Mouse (Mus musculus): ENCODE data around the gene S100a3.

Gene S100a3

DNA sequence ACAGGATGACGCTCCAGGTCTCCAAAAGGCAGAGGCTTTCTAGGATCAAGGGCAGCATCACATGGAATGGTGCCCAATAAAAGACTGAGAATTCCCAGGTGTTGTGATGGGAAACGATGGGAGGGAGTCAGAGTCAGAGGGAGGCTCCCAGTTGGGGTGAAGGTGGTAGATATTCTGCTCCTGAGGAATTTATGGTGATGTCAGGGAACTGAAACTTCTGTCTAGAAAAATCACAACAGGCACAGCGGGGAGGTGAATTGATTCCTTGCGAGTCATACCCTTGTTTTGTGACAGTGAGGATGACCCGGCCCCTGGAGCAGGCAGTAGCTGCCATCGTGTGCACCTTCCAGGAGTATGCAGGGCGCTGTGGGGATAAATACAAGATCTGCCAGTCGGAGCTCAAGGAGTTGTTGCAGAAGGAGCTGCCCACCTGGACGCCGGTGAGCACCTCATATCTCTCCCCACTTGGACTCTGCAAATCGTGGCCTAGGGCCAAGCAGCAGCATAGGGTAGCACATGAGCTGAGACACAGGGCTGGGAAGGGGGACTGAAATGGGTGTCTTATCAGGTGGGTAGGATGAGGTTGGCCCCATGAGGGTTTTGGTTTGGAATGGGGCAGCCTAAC, 41.2 kb downstream of the S100a3 start, which contains the start of gene Gm42674:
Gene Gm42674, plus strand, starts transcription at position 419 of the 625 bp plus-strand sequence.
- DNase-seq (ENCODE audit: low spot score in 2 of 2), result no peak

DNA sequence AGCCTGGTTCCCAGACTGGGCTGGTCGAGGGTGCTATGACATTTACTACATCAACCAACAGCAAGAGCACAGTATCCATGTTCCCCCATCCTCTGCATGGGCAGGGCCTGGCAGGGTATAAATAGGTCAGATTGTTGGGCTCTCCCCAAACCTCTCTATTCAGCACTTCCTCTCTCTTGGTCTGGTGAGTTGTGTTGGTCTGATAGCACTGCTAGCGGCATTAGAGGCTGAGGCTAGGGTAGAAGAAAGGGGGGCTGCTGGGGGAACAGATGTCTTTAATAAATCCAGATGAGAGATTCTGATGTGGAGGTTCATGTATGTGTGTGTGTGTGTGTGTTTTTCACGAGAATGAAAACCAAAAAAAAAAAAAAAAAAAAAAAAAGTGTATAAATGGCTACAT, 43.2 kb downstream of the S100a3 start, which contains the start of gene S100a4:
Gene S100a4, plus strand, starts transcription at position 149 of the 400 bp plus-strand sequence.
- no peak for DNase-seq (ENCODE audit: low spot score in 2 of 2)

DNA sequence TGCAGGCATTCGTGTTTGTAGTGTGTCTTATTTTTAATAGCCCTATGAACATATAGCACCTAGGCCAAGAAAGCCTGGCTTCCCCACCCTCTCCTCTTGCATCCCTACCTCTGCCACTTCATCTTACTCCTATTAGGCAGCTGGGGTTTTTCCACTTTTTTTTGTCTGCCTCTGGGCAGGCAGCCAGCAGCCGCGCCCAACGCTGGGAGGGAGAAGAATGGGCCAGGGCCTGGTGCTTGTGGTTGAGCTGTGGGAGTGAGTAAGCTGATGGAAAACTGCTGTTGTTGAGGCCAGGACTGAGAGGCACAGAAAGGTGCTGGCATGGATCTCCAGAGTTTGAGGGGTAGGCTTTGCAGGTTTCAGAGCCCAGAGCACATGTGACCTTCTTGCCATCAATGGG, 44.0 kb downstream of the S100a3 start:
- DNase-seq (ENCODE audit: low spot score in 2 of 2), result peak in 1 of 2 experiments; percentile 39

DNA sequence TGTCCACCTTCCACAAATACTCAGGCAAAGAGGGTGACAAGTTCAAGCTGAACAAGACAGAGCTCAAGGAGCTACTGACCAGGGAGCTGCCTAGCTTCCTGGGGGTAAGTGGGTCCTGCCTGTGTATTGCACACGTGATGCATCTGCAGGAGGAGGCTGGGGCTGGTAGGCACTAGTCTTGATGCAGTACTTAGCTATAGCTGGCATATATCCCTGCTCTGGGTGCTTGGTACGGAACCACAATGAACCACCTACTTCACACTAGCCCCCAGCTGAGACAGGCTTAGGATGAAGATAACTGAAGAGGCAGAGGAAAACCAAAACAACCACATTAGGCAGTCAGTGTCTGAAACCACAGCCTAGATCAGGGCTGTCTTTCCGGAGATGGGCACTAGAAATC, 44.7 kb downstream of the S100a3 start:
- no peak for DNase-seq (ENCODE audit: low spot score in 2 of 2)

DNA sequence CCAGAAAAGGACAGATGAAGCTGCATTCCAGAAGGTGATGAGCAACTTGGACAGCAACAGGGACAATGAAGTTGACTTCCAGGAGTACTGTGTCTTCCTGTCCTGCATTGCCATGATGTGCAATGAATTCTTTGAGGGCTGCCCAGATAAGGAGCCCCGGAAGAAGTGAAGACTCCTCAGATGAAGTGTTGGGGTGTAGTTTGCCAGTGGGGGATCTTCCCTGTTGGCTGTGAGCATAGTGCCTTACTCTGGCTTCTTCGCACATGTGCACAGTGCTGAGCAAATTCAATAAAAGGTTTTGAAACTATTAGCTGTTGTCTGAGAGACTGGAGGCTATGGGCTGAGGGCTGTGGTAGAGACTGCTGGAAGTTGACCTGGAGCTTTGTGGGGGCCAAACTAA, 45.4 kb downstream of the S100a3 start:
- DNase-seq (ENCODE audit: low spot score in 2 of 2), result no peak

DNA sequence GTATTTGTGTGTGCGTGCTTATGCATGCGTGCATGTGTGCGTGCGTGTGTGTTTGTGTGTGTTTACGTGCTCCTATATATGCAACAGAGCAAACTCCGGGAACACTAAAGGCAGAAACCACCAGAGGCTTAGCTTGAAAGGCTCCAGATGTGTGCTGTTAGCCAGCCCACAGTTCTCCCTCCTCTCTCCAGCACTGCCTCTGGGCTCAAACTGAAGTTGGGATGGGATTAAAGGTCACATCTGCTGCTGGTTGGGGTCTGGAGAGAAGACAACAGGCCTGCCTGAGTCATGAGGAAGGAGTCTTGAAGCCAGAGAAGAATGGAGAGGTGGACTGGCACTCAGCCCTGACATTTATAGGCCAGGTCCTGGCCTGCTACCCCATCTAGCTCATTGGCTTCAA, 45.8 kb downstream of the S100a3 start:
- DNase-seq (ENCODE audit: low spot score in 2 of 2), result no peak

DNA sequence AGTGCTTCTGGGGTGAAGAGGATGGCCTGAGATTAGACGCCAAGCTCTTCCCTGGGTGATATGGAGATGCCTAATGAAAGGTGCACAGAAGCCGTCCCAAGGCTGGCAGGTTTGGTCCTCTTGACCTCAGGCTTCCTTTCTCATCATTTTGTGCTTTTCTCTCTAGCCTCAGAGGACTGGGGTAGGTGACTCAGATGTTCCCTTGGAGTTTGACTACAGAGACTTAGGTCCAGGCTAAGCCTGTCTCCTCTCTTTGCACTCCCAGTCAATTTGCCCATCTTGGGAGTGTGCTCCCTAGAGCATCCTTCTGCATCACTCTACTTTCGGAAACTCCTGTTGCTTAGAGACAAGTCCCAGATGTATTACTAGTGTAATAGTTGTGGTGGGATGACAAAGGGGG, 47.0 kb downstream of the S100a3 start:
- DNase-seq (ENCODE audit: low spot score in 2 of 2), result no peak

DNA sequence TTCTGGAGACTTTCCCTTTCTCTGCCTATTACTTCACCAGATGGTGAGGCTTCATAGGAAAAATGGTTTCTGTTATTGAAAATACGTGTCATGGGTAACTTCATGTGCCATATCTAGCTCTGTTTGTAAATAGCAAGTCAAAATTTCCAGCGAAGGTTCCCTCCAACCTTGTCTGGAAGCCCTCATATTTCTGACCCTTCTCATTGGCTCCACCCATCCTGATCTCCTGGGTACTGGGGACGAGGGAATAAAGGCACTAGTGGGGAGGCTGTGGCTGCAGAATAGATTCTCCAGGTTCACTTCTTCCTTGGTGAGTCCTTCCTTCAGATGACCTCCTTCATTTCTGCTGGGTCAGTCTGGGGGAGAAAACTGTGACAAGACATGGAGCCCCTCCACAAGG, 47.8 kb downstream of the S100a3 start, which contains the start of gene S100a5:
Gene S100a5, plus strand, starts transcription at position 301 of the 400 bp plus-strand sequence.
- no peak for DNase-seq (ENCODE audit: low spot score in 2 of 2)

DNA sequence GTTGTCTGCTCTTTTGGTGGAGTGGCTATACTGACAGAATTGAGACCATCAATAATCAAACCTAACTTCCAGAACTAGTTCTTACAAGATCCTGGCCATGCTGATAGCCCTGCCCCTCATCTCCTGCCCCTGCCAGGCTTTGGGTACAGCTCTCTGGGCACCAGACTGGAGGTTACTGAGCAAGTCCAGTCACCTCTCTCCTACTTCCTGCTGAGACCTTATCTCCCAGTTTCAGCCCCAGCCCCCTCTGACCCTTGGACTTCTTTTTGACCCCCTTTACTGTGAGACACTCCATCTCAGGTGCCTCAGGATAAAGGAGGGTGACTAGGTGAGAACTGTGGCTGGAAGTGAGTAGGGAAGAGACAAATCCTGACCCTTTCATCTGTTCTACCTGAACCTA, 48.7 kb downstream of the S100a3 start:
- no peak for DNase-seq (ENCODE audit: low spot score in 2 of 2)

DNA sequence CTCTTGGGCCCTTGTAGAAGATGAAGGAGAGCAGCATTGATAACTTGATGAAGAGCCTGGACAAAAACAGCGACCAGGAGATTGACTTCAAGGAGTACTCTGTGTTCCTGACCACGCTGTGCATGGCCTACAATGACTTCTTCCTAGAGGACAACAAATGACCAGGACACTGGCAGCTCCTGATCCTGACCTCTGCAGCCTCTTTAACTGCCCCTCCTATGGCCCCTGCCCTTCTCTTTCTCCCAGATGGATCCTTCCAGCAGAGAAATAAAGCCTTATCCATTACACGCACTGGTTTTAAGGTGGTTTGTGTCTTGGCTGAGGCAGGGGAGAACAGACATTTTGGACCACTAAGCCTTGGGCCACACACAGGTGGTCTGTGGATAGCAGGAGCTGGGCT, 51.1 kb downstream of the S100a3 start:
- no peak for DNase-seq (ENCODE audit: low spot score in 2 of 2)

DNA sequence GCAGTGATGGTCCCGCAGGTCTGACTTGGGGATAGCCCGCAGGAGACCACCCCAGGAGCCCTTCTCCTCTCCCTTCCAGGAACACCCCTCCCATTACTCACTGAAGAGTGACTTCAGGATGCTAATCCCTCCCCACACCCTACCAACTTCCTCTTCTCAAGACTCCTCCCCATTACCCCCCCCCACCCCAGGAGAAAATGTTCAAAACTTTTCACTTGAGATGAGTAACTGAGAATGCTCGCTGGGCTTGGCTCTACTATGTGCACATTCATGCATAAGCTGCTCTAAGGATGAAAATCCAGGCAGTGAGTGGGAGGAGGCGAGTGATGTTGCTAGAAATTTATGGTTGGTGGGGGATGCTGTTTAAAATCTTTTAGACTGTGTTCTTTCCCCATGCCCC, 51.7 kb downstream of the S100a3 start:
- DNase-seq (ENCODE audit: low spot score in 2 of 2), result no peak

DNA sequence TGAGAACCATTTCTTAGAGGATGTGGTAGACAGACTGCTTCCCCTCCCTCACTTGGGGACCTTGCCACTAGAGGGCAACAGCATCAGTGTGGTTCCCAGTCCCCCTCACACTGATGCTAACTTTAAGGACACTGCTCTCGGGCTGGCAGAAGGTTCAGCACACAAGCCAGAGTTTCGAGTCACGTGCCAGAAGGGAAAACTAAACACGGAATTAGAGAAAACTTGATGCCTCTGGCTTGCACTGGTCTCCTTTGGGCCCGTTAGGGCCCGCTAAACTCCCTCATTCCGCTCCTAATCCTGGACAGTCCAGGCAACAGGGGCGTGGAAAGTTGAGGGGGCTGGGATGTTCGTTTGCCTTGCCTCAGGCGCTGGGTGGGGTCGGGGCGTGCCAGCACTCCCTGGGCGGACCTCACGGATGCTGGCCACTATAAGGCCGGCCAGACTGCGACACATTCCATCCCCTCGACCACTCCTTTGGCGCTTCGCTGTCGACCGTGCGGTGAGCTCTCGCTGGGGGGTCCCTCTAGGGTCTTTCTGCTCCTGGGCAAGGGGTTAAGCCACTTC, 52.4 kb downstream of the S100a3 start, which contains the start of gene S100a6:
Gene S100a6, plus strand, starts transcription at position 155 of the 564 bp plus-strand sequence.
- peak in 1 of 2 experiments; percentile 80 for DNase-seq (ENCODE audit: low spot score in 2 of 2)

DNA sequence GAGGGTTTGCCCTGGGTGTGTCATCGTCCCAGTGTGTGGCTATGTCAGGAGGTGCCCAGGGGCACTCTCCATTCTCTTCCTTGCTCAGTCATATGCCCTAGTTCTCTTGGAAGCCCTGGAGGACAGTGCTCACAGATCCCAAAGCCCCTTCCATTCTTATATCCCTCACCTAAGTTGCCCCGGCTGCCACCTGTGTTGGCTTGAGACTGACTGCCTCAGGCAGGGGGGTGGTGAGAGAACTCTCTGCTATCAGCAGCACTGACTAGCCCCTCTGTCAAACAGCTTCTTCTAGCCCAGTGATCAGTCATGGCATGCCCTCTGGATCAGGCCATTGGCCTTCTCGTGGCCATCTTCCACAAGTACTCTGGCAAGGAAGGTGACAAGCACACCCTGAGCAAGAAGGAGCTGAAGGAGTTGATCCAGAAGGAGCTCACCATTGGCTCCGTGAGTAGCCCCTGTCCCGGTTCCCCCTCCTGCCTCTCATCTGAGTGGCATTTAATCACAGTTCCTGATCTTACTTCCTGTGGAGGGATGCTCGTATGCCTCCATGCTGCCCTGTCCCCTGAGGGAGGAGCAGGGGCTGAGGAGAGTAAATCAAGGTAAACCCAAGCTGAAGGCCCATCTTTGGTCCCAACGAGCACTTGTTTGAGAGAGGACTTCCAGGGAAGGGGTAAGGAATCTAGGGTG, 53.2 kb downstream of the S100a3 start:
- no peak for DNase-seq (ENCODE audit: low spot score in 2 of 2)

DNA sequence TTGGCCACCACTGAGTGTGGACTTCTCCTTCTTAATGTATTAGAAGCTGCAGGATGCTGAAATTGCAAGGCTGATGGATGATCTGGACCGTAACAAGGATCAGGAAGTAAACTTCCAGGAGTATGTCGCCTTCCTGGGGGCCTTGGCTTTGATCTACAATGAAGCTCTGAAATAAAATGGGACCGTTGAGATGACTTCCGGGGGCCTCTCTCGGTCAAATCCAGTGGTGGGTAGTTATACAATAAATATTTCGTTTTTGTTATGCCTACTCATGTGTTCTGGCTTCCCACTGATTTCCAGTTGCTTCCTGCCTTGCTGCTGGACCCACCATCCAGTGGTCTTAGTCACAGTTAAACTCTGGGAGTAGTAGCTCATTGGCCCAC, 53.8 kb downstream of the S100a3 start:
- DNase-seq (ENCODE audit: low spot score in 2 of 2), result no peak

DNA sequence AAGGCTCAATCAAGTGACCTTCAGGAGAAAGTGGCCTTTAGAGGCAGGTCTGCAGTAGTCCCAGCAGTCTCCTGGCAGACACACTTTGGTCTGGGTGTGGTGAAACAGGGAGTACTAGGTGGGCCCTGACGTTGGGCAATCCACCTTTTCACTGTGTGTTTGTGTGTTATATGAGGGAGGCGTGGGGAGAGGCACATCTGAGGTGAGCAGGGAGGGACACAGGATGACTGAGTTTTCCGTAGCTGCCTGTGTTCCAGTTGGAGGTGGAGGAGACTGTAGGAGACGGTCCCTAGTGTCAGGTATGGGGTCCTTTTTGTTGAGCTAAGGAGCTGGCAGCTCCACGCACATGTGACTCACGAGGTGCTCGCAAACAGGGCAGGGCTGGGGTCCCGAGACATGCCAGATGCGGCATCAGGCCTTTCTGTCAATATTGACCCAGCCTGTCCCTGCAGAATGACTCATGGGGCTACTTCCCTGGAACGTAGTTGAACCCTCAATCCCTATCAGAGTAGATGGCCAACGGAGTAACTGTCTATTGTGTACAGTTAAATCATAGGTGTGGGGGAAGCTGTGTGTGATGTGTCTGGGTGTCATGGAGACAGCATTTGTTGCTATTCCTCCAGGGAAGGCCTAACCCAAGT, 54.4 kb downstream of the S100a3 start:
- no peak for DNase-seq (ENCODE audit: low spot score in 2 of 2)

DNA sequence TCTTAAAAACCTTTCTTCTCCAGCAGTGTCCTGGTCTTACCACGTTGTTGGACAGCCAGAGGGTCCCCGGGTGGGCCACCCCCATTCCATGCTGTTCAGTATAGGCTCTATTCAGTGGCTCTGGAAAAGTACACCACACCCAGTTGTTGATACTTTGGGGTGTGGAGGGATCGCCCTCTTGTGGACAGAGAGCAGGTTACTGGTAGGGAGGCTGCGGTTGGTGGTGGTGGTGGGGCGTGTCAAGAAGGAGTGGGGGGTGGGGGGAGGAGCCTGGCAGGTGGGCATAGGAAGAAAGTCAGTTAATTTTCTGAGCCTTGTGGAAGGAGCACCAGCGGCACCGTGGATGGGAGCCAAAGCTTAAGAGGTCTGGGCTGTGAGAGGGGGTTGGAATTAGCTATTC, 55.0 kb downstream of the S100a3 start:
- DNase-seq (ENCODE audit: low spot score in 2 of 2), result peak in 1 of 2 experiments; percentile 72

DNA sequence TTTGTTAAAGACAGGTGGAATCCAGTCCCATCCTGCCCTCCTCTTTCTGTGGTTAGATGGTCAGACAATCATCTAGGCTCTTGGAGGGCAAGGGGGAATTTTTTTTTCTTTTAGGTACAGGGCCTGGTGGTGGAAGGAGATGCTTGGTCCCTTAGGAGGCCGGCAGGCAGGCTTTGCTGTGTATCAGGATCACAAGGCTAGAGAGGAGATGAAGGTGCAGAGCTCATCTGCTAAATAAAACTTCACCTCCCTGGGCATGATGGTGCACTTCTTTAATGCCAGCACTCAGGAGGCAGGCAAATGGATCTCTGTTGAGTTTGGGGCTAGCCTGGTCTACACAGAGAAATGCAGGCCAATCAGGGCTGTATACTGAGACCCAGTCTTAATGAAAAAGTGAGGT, 55.5 kb downstream of the S100a3 start:
- DNase-seq (ENCODE audit: low spot score in 2 of 2), result no peak

DNA sequence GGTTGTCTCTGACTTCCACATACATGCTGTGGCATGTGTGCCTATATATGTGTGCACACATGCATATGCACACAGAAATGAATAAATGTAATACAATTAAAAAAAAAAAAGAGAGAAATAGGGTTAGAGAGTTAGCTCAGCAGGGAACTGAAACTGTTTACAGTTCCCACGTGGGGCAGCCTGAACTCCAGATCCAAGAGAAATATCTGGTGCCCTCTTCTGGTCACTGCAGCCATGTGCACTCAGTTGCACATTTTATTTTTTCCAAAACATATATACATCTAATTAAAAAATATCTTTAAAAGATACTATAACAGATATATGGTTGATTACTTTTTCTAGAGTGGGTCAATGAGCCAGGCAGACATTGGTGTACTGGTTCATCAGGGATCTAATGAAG, 57.2 kb downstream of the S100a3 start:
- DNase-seq (ENCODE audit: low spot score in 2 of 2), result no peak

DNA sequence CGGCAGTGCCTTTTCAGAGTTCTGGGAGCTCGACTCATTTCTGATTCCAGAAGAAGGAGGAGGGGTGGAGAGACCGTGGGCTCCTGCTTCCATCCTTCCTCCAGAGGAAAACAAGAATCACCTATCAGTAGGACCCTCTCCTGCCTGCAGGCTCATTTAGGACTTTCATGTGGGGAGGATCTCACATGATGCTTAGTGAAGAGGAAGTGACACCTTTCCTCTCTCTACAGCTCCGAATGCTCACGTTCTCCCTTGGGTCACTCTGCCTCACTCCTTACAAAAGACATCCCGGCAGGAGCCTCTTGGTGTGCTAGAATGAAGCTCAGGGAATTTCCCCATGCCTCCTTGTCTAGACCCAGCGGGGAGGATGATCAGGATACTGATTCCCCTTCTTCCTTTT, 61.2 kb downstream of the S100a3 start:
- DNase-seq (ENCODE audit: low spot score in 2 of 2), result no peak

DNA sequence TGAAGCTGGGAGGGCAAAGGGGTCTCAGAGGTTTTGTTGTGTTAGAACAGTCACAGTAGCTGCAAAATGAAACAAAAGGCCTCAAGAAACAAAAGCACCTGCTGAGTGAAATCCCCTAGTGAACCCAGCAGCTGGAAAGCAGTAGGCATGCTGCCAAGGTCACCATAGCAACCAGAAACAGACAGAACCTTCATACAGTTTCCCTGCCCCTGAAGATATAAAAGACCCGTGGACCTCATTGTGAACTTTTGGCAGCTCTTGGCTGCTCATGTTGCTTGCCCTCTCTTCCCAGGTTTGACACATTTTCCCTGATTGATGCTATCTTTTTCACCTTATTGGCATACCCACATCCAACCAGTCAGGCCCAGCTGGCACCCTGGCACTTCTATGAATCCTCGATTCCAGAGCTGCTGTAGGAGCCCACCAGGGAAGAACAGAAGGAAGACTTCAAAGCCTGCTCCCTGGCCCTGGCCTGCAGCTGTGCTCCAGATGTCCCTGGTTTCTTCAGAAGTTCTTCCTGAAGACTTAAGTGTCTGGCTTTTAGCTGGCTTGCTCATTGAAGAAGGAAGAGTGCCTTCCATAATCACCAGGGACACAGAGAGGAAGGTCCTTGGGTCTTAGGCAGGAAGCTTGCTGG, 63.2 kb downstream of the S100a3 start:
- peak in 1 of 2 experiments; percentile 42 for DNase-seq (ENCODE audit: low spot score in 2 of 2)

DNA sequence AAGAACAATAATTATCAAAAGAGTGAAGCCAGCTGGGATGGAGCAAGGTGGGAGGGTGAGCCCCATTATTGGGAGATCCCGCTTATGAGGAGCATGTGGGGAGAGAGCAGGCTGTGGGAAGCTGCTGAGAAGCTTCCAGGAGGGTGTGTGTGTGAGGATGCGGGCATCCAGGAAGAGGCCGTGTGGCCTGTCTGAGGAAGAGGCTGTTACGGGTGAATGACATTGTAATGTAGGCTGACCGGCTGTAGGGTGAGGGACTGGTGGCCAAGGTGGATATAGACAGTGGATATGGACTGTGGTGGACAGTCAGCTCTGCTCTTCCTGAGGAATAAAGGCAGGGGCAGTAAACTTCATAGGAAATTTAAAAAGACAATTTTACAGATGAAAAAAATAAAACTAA, 65.1 kb downstream of the S100a3 start:
- no peak for DNase-seq (ENCODE audit: low spot score in 2 of 2)
